Mouse (Mus musculus): ENCODE results near the gene Celsr1. TPM values are rescaled to one million over a fixed set of nuclear protein-coding genes. Genes with fewer than 3 reads are reported as not detected.

Gene Celsr1
- polyA plus RNA-seq, 1 experiment from 2014 or later: 1.1 TPM

DNA sequence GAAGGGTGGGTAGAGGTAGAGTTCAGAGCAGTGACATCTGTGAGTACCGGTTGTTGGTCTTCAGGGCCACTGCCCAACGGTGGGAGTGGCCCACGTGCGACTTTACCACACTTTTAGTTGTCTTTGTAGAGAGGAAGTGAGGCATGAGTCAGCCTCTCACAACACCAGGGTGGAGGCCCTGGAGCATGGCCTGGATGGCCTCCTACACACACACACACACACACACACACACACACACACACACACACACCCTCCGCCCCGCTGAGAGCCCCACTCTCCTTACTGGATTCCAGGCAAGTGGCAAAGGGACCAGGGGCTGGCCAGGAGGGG is 34.0 kb upstream of the Celsr1 start:
- WGBS: 78% methylated on average over 6 of the region's 6 CpGs
- ATAC-seq: no peak
- Histone ChIP-seq H3K27ac (ENCODE audit: low read length) (no peak overlapping the region), H3K4me1 (ENCODE audit: control insufficient read depth, insufficient read depth, low read length) (peaks cover 21% of the 10 kb centered on the region), H3K36me3 (ENCODE audit: control insufficient read depth, insufficient read depth, low read length) (0 out of 2 replicates have a peak, but pooled peaks cover 2% of the 10 kb centered on the region), H3K4me3 (ENCODE audit: low read depth, low read length) (no peak overlapping the region), H3K27me3 (ENCODE audit: control insufficient read depth, insufficient read depth, low read depth, low read length) (no peaks in the 10 kb centered on the region), H3K9me3 (replicated peaks; ENCODE audit: control insufficient read depth, low read length, poor library complexity, severe bottlenecking) (no peaks in the 10 kb centered on the region), H3K9ac (ENCODE audit: low read depth, low read length) (no peak overlapping the region), H3K4me2 (ENCODE audit: low read length) (no peak overlapping the region)

DNA sequence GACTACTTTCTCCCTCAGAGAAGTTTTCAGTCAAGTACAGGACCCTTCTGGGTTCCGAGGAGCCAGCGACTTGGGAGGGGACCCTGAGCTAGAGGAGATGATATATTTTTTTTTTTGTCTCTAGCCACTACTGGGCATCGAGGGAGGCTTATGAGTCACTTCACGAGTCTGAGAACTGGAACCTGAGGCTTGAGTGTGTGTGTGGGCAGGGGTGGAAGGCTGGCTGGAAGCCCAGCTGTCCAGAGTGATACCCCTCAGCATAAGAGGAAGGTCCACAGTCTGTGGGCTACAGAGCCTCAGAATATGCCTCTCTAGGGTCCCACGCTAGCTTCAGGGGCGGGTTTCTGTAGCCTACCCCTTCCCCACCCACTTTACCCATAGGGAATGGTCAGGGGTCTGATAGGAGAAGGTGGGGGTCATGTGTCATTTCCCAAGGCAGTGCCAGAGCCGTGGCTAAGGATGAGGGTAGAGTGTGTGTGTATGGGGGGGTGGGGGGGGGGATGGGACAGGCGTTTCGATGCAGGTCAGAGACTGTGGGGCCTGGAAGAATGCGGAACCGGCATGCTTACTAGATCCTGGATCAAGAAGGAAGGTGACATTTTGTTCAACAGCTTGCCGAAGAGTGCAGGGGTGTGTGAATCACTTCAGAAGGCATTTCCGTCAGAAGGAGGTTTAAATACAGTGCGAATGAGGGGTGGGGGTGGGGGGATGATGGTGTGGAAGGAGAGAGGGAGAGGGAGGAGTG is 33.4 kb upstream of the Celsr1 start:
- Histone ChIP-seq H3K36me3 (ENCODE audit: control insufficient read depth, insufficient read depth, low read length) (0 out of 2 replicates have a peak, but pooled peaks cover 2% of the 10 kb centered on the region), H3K9me3 (replicated peaks; ENCODE audit: control insufficient read depth, low read length, poor library complexity, severe bottlenecking) (no peaks in the 10 kb centered on the region), H3K27ac (ENCODE audit: low read length) (no peak overlapping the region), H3K4me3 (ENCODE audit: low read depth, low read length) (no peak overlapping the region), H3K27me3 (ENCODE audit: control insufficient read depth, insufficient read depth, low read depth, low read length) (no peaks in the 10 kb centered on the region), H3K4me2 (ENCODE audit: low read length) (no peak overlapping the region), H3K9ac (ENCODE audit: low read depth, low read length) (no peak overlapping the region), H3K4me1 (ENCODE audit: control insufficient read depth, insufficient read depth, low read length) (peaks cover 27% of the 10 kb centered on the region)
- no peak for ATAC-seq
- WGBS: 77% methylated on average over 14 of the region's 14 CpGs

DNA sequence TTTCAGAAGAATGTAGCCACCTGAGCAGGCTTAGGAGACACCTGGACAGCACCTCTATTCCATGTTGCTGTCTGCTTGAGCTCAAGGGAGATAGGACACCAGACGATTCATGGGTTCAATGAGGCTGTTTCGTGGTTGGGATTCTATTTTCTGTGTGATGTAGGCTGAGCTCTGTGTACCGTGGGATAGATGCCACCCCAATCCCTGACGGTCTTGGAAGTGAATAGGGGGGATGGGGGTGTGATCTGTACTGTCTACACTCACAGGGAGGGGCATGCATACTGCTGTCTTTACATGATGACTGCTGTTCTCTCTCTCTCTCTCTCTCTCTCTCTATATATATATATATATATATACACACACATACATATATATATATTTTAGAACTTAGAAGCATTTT is 31.8 kb upstream of the Celsr1 start:
- H3K27ac ChIP-seq (ENCODE audit: low read length): no peak overlapping the region
- H3K4me3 ChIP-seq (ENCODE audit: low read depth, low read length): no peak overlapping the region
- H3K4me1 ChIP-seq (ENCODE audit: control insufficient read depth, insufficient read depth, low read length): peaks cover 41% of the 10 kb centered on the region
- WGBS: 92% methylated on average over 4 of the region's 4 CpGs
- no peaks in the 10 kb centered on the region for H3K9me3 ChIP-seq (replicated peaks; ENCODE audit: control insufficient read depth, low read length, poor library complexity, severe bottlenecking)
- H3K36me3 ChIP-seq (ENCODE audit: control insufficient read depth, insufficient read depth, low read length): 0 out of 2 replicates have a peak, but pooled peaks cover 2% of the 10 kb centered on the region
- ATAC-seq: no peak
- no peak overlapping the region for H3K4me2 ChIP-seq (ENCODE audit: low read length)
- H3K9ac ChIP-seq (ENCODE audit: low read depth, low read length): no peak overlapping the region
- no peaks in the 10 kb centered on the region for H3K27me3 ChIP-seq (ENCODE audit: control insufficient read depth, insufficient read depth, low read depth, low read length)

DNA sequence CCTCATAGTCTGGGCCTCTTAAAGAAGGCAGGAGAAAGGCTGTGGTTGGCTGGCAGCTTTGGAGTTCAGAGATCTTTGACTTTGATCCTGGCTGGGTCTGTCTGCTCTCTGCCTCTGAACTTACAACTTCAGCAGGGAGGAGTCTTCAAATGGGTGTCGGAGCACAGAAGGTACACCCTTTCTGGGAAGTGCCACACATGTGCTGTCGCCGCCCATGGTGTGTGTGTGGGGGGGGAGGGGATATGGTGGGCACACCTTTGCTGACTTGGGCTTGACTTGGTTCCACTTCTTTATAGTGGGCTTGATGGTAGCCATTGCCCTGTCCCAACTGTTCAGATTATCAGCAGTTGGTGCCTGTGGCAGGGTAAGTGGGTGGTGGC is 31.3 kb upstream of the Celsr1 start:
- no peak overlapping the region for H3K27ac ChIP-seq (ENCODE audit: low read length)
- peaks cover 42% of the 10 kb centered on the region for H3K4me1 ChIP-seq (ENCODE audit: control insufficient read depth, insufficient read depth, low read length)

DNA sequence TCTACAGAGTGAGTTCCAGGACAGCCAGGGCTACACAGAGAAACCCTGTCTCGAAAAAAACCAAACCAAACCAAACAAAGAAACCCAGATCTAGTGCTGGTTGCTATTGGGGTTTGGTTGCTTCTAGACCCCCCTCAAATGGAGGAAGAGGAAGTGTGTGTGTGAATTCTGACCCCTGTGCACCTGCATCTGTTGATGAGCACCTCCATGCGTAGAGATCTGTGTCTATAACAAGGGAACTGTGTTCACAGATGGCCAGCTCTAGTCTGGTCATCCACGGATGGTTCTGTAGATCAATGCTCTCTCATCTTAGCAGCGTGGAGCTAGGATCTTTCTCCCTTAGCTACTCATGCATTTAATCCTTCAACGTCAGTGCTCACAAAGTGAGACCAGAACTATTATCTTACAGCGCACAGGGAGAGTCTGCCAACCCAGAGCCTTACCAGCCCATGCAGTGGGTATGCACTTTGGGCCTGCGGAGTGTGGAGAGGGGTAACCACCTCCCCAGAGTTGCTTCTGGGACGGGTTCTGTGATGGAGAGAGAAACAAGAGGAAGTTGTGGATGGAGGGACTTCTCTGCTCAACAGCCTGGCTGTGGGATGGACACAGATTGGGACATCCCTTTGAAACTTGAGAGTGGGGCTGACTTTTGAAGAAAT is 30.7 kb upstream of the Celsr1 start:
- H3K4me1 ChIP-seq (ENCODE audit: control insufficient read depth, insufficient read depth, low read length): peaks cover 41% of the 10 kb centered on the region
- H3K27me3 ChIP-seq (ENCODE audit: control insufficient read depth, insufficient read depth, low read depth, low read length): no peaks in the 10 kb centered on the region
- H3K4me2 ChIP-seq (ENCODE audit: low read length): no peak overlapping the region
- H3K9ac ChIP-seq (ENCODE audit: low read depth, low read length): no peak overlapping the region
- no peaks in the 10 kb centered on the region for H3K9me3 ChIP-seq (replicated peaks; ENCODE audit: control insufficient read depth, low read length, poor library complexity, severe bottlenecking)
- WGBS: 75% methylated on average over 8 of the region's 8 CpGs
- ATAC-seq: no peak
- H3K36me3 ChIP-seq (ENCODE audit: control insufficient read depth, insufficient read depth, low read length): 0 out of 2 replicates have a peak, but pooled peaks cover 2% of the 10 kb centered on the region
- H3K4me3 ChIP-seq (ENCODE audit: low read depth, low read length): no peak overlapping the region
- H3K27ac ChIP-seq (ENCODE audit: low read length): no peak overlapping the region

More for the DNA sequence above, 31.3 kb upstream of the Celsr1 start:
- ATAC-seq: no peak
- Histone ChIP-seq H3K9ac (ENCODE audit: low read depth, low read length) (no peak overlapping the region), H3K9me3 (replicated peaks; ENCODE audit: control insufficient read depth, low read length, poor library complexity, severe bottlenecking) (no peaks in the 10 kb centered on the region), H3K27me3 (ENCODE audit: control insufficient read depth, insufficient read depth, low read depth, low read length) (no peaks in the 10 kb centered on the region), H3K4me3 (ENCODE audit: low read depth, low read length) (no peak overlapping the region), H3K36me3 (ENCODE audit: control insufficient read depth, insufficient read depth, low read length) (0 out of 2 replicates have a peak, but pooled peaks cover 2% of the 10 kb centered on the region), H3K4me2 (ENCODE audit: low read length) (no peak overlapping the region)
- 96% methylated on average over 3 of the region's 3 CpGs for WGBS

DNA sequence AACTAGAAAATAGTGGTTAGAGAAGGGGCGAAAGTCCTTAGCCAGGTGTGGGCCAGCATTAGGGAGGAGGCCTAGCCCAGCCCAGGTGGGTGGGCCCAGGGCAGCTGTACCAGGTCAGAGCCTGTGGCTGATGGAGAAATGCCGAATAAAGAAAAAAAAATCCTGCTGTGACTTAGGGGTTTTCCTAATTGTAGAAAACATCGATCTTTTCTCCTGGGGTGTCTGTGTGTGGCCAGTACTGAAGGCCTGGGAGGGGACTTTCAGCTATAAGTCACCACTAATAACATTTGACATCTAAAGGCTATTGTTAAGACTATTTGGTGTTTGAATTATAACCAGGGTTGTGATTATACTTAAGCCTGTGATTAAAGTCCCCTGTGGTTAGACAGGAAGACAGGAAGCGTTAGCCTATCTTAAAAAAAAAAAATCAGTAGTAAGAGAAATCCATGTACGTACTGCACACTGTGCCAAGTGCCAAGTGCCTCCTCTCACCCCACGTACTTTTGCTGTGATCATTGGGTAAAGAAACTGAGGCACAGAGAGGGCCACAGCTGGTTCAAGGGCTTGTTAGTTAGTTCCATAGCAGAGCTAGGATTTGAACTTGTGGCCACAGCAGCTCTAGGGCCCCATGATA is 28.4 kb upstream of the Celsr1 start:
- H3K4me2 ChIP-seq (ENCODE audit: low read length): peak overlapping the region; percentile 80
- peaks cover 38% of the 10 kb centered on the region for H3K4me1 ChIP-seq (ENCODE audit: control insufficient read depth, insufficient read depth, low read length)
- H3K9ac ChIP-seq (ENCODE audit: low read depth, low read length): peak overlapping the region; percentile 15; the same call in 1 of the 2 replicates
- H3K27ac ChIP-seq (ENCODE audit: low read length): no peak overlapping the region
- no peak overlapping the region for H3K4me3 ChIP-seq (ENCODE audit: low read depth, low read length)
- H3K27me3 ChIP-seq (ENCODE audit: control insufficient read depth, insufficient read depth, low read depth, low read length): no peaks in the 10 kb centered on the region
- no peak for ATAC-seq
- H3K9me3 ChIP-seq (replicated peaks; ENCODE audit: control insufficient read depth, low read length, poor library complexity, severe bottlenecking): no peaks in the 10 kb centered on the region
- H3K36me3 ChIP-seq (ENCODE audit: control insufficient read depth, insufficient read depth, low read length): 0 out of 2 replicates have a peak, but pooled peaks cover 2% of the 10 kb centered on the region
- WGBS: 58% methylated on average over 6 of the region's 6 CpGs

DNA sequence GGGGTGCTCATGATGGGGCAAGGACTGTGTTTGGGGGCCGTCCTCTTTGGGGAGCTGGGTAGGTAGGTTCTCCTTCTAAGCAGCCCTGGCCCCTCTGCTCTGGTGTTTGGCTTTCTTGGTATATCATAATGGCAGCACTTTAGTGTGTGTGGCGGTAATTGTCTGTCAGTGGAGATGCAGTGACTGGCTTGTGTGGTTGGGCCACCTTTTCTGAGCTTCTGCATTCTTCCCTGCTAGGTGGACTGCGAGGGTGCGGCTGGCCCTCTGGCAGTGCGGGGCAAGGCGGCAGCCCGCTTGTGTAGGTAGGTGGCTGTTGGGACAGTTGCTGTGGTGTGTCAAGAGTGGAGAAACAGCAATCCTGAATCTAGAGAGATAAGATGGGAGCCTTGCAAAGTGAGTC is 27.6 kb upstream of the Celsr1 start:
- 93% methylated on average over 7 of the region's 7 CpGs for WGBS

DNA sequence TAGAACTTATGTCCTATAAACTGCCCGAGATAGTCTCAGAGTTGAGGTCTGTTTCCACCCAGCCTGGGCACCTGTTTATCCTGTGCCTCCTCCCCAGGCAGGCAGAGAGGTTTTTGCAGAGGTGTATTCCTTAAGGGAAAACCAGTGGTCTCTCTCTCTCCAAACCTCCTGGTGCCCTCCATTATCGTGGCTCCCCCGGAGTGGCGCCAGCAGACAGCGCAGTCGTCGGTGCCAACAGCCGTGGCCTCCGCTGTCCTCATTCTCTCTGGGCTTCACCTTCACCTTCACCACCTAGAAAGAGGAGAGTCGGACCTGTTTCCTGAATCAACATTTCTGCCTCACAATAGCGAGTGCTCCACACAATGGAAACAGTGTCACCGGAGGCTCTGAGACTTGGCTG is 27.0 kb upstream of the Celsr1 start:
- H3K27ac ChIP-seq (ENCODE audit: low read length): no peak overlapping the region
- 72% methylated on average over 12 of the region's 12 CpGs for WGBS
- H3K36me3 ChIP-seq (ENCODE audit: control insufficient read depth, insufficient read depth, low read length): no peaks in the 10 kb centered on the region
- peak overlapping the region; percentile 98 for H3K9ac ChIP-seq (ENCODE audit: low read depth, low read length)
- no peaks in the 10 kb centered on the region for H3K9me3 ChIP-seq (replicated peaks; ENCODE audit: control insufficient read depth, low read length, poor library complexity, severe bottlenecking)
- peaks cover 38% of the 10 kb centered on the region for H3K4me1 ChIP-seq (ENCODE audit: control insufficient read depth, insufficient read depth, low read length)
- H3K4me2 ChIP-seq (ENCODE audit: low read length): peak overlapping the region; percentile 80
- peak overlapping the region; percentile 71 for H3K4me3 ChIP-seq (ENCODE audit: low read depth, low read length)
- H3K27me3 ChIP-seq (ENCODE audit: control insufficient read depth, insufficient read depth, low read depth, low read length): no peaks in the 10 kb centered on the region
- ATAC-seq: no peak

More for the DNA sequence above, 27.6 kb upstream of the Celsr1 start:
- Histone ChIP-seq H3K4me3 (ENCODE audit: low read depth, low read length) (peak overlapping the region; percentile 71; the same call in 1 of the 2 replicates), H3K27ac (ENCODE audit: low read length) (no peak overlapping the region), H3K4me2 (ENCODE audit: low read length) (peak overlapping the region; percentile 80), H3K36me3 (ENCODE audit: control insufficient read depth, insufficient read depth, low read length) (0 out of 2 replicates have a peak, but pooled peaks cover 2% of the 10 kb centered on the region), H3K4me1 (ENCODE audit: control insufficient read depth, insufficient read depth, low read length) (peaks cover 38% of the 10 kb centered on the region), H3K9ac (ENCODE audit: low read depth, low read length) (peak overlapping the region; percentile 15; the same call in 1 of the 2 replicates), H3K9me3 (replicated peaks; ENCODE audit: control insufficient read depth, low read length, poor library complexity, severe bottlenecking) (no peaks in the 10 kb centered on the region), H3K27me3 (ENCODE audit: control insufficient read depth, insufficient read depth, low read depth, low read length) (no peaks in the 10 kb centered on the region)
- no peak for ATAC-seq
